Mouse (Mus musculus) cerebellum, postnatal 25 days (tissue): ENCODE measurements around the gene Ccm2.

ENCODE experiments used
- DNase-seq, 2 experiments: peaks; one replicate each; pipeline ENCODE4 v3.0.0; 2021; ENCODE audit warnings: mixed read lengths in 2 of 2

Gene Ccm2

DNA sequence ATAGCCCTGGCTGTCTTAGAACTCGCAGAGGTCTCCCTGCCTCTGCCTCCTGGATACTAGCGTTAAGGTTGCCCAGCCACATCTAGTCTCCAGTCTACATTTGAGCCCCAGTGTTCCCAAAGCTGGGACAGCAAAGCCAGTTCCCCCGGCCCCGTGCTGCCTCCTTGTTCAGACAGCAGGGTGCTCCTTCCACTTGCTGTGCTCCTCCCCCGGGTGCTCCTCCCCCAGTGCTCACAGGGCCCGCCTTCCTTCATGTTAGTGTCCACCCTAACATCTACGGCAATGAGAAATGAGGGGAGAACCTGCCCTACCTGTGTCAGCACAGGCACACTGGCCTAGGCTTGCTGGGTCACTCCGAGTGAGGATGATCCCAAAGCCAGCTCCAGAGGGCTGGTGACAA is 39.1 kb downstream of the Ccm2 start:
- no peak for DNase-seq

DNA sequence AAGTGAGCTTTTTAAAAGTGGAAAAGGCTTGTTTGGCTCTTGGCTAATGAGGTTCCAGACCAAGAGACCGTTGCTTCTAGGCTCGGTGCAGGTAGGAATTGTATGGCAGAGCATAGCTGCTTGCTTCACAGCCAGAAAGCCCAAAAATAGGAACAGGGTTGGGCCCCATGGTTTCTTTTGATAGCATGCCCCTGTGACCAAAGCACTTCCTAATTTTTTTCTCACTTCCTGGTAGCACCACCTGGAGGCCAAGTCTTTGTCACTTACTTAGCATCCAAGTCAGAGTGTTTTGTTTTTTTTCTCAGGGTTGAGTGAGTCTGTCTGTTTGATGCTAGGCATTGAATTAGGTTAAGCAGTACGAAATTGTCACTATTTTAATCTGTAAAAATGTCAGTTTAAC is 40.0 kb downstream of the Ccm2 start:
- no peak for DNase-seq

GRCm38 (mm10) chr11:6587249-6587940 is 40.7 kb downstream of the Ccm2 start:
- peak; percentile 82 to 88 for DNase-seq

GRCm38 (mm10) chr11:6588295-6588694 is 41.6 kb downstream of the Ccm2 start:
- peak in 1 of 2 experiments; percentile 39 for DNase-seq

DNA sequence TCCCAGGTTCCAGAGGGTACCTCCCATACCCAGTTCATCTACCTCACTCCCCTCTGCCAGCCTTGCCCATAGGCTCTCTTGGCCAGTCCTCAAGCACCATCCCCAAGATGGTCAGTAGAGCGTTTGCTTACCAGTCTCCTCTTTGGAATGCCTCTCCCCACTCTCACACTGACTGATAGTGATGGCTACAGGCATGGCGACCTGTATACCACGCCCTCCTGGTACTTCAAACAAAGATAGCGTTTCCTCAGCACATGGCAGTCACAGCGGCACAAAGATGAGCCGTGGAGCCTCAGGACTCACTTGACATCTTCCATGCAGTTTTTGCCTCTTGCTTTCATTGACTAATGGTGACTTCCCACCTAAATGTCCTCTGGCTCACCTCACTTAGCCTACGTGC is 43.2 kb downstream of the Ccm2 start:
- DNase-seq, result no peak

GRCm38 (mm10) chr11:6590933-6591675 is 44.4 kb downstream of the Ccm2 start:
- DNase-seq, result no peak

DNA sequence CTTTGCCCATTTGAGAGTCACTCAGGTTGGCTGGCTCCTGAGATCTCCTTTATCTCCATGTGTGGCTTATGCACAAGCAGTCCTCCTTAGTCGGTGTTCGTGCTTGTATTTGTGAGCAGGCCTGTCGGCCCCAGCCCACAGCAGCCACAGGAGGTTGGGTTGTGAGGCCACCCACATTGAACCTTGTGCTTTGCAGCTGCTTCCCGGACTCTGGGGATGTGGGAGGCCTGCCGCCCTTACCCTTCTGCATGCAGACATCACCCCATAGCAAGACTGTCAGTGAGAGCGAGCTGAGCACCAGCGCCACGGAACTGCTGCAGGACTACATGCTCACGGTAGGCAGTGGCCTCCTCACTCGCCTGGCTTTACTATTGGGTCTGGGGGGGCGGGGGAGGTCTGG is 46.7 kb downstream of the Ccm2 start:
- DNase-seq, result no peak

GRCm38 (mm10) chr11:6594845-6595244 is 48.2 kb downstream of the Ccm2 start:
- DNase-seq, result peak; percentile 51 to 72

GRCm38 (mm10) chr11:6595339-6595738 is 48.7 kb downstream of the Ccm2 start:
- DNase-seq, result no peak

GRCm38 (mm10) chr11:6596205-6596604 is 49.5 kb downstream of the Ccm2 start:
- DNase-seq, result peak; percentile 60 to 69

DNA sequence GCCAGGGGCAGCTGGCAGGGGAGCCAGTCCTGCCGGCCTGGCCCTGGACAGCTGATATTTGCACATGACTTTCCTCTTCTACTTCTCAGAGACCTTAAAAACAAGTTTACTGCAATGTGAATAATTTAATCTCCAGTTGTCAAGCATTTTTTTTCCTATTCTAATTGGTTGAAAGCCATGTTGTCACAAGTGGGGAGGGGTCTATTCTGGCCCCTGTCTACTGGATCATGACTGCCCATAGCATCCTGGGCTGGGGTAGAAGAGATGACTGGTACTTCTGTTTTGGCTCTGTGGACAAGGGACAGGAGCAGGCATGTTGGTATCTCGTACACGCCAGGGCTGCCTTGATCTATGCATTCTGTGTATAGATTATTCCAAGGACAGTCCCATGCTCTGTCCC is 49.9 kb downstream of the Ccm2 start:
- DNase-seq, result no peak

- peak in 1 of 2 experiments; percentile 51 for DNase-seq
Measured at GRCm38 (mm10) chr11:6597523-6597922, 50.8 kb downstream of the Ccm2 start.

GRCm38 (mm10) chr11:6598191-6598889 is 51.7 kb downstream of the Ccm2 start:
- peak in 1 of 2 experiments; percentile 35 for DNase-seq

DNA sequence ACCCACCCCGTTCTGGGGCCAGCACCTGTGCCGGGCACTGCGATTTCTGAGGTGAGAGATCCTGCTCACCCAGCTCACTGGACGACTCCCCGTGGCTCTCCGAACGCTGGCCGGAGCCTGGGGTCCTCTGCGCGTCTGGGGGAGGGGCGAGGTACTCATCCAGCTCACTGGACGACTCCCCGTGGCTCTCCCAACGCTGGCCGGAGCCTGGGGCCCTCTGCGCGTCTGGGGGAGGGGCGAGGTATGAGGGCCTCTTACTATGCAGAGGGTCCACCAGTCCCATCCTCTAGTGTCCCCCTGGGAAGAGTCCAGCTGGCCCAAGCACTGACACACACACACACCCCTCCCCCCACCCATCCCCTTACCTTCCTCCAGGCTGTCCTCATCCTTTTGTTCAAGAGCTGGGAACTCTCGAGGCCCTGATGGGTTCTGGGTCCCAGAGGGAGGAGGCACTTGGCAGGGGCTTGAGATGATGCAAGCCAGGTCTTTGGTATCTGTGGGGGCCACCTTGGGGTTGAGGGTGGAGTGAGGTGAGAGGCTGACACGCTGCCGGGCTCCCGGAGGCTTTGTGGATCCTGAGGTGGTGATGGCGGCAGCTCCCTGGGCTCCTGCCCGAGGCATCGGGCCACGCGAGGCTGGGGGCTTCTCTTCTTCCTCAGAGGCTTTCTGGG is 52.5 kb downstream of the Ccm2 start:
- peak; percentile 40 to 52 for DNase-seq

GRCm38 (mm10) chr11:6599831-6600230 is 53.1 kb downstream of the Ccm2 start:
- peak in 1 of 2 experiments; percentile 30 for DNase-seq

GRCm38 (mm10) chr11:6600284-6600944 is 53.7 kb downstream of the Ccm2 start:
- DNase-seq, result no peak

GRCm38 (mm10) chr11:6601649-6602480 is 55.2 kb downstream of the Ccm2 start:
- no peak for DNase-seq

GRCm38 (mm10) chr11:6602662-6603061 is 56.0 kb downstream of the Ccm2 start:
- no peak for DNase-seq

DNA sequence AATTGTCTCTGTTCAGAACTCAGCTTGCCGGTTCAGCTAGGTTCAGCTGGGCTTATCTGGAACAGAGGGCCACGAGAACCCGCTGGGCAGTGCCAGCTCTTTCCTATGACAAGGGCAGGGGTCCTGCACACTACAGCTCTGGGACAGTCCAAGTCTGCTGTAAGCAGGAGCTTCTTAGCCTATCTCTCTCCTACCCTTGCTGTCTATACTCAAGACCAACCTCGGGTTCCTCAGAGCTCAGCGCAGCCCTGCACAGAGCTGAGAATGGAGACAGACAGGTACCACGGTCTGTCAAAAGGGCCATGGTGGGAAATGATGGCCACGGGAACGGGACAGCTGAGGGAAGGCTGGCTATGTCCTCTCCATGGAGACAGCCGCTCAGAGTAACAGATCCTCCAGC is 56.5 kb downstream of the Ccm2 start:
- DNase-seq, result no peak

DNA sequence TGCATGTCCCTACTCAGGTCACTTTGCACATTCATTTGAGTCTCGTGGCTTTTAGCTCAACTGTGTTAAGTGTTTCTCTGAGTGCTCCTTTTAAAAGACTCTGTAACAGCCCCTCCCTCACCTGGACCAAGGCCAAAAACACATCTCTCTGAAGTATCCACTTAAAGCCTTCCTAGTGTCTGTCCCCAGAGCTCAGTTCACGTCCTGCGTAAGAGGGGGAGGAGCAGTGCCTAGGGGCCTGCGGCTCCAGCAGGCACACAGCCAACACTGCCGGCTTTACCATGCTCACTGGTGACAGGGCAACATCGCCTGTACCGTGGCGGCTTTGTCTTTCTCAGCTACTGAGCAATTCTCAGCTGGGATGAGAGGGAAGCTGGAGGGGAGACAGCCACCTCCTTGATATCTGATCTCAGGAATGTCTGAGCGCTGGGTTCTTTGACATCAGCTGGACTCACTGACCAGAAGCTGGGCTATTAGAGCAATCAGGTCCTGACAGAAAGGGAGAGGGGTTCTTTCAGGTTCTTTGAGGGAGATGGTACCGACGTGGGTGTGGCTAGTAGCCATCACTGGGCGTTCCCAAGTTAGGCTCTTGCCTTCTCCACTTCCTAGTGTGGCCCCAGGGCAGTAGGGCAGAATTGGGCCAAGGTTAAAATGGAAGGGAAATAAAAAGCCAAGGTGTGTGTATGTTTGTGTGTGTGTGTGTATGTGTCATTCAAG is 57.4 kb downstream of the Ccm2 start:
- DNase-seq, result peak; percentile 68 to 83

DNA sequence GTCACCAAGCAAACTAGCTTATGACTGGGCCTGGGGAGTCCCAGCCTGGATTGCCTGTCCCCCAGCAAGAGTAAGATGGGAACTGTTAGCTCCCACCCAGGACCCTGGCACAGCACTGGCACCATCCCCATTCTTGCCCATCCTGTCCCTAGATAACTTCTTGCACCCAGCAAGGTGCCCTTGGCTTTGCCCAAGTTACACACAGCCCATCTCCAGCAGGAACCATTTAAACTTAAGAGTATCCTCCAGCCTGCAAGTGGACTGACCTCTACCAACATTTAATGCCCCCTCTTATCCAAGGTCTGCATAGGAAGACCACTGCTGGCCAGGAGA is 57.9 kb downstream of the Ccm2 start:
- peak in 1 of 2 experiments; percentile 38 for DNase-seq
